Mouse (Mus musculus) kidney, adult 2 months (tissue): ENCODE data around the gene Chst8. TPM values are rescaled to one million over a fixed set of nuclear protein-coding genes. Genes with fewer than 3 reads are reported as not detected.

Source experiments
- DNase-seq: peaks from one replicate; pipeline ENCODE4 v3.0.0; 2021
- H3K27ac ChIP-seq: fragments of 200-500 bp; 2 replicates; pipeline ENCODE4 v1.5.1; 2012; ENCODE audit warnings: low read depth, low read length, control low read depth, inconsistent platforms; ENCODE audit not compliant: insufficient read depth
- H3K27me3 ChIP-seq: fragments of 200-500 bp; replicated peaks from 2 replicates; pipeline ENCODE4 v1.6.1; 2012; ENCODE audit warnings: mild to moderate bottlenecking, moderate library complexity, low read length, inconsistent platforms; ENCODE audit not compliant: control insufficient read depth, insufficient read depth
- H3K36me3 ChIP-seq: fragments of 200-500 bp; 2 replicates; pipeline ENCODE4 v1.6.1; 2012; ENCODE audit warnings: mild to moderate bottlenecking, moderate library complexity, low read length, inconsistent platforms; ENCODE audit not compliant: control insufficient read depth, insufficient read depth
- H3K4me1 ChIP-seq: fragments of 200-500 bp; 2 replicates; pipeline ENCODE4 v1.6.1; 2011; ENCODE audit warnings: low read length; ENCODE audit not compliant: control insufficient read depth, insufficient read depth
- H3K4me3 ChIP-seq: fragments of 200-500 bp; 2 replicates; pipeline ENCODE4 v1.5.1; 2011; ENCODE audit warnings: mild to moderate bottlenecking, low read depth, low read length, control low read depth; ENCODE audit not compliant: insufficient read depth
- CTCF ChIP-seq: fragments of 200-500 bp; conservative IDR thresholded peaks from 2 replicates; pipeline ENCODE4 v1.5.1; 2011; ENCODE audit warnings: low read depth, mild to moderate bottlenecking, control low read depth, low read length, moderate library complexity, mixed read lengths; ENCODE audit not compliant: insufficient read depth, insufficient read length
- POLR2A ChIP-seq: fragments of 200-500 bp; IDR thresholded peaks from one replicate; pipeline ENCODE4 v1.6.1; 2011; ENCODE audit warnings: low read depth, low read length, control low read depth
- WGBS: fragments of 180-500 bp; shearing (Covaris S2); methylation state at CpG from one replicate; pipeline ENCODE4 v1.1.7; 2018; 5-methylcytosine and 5-hydroxymethylcytosine counted together
- polyA plus RNA-seq: library from polyadenylated mRNA; depleted of rRNA; stranded (reverse); fragments of >200 nt; gene quantifications from 2 replicates; pipeline ENCODE4 v1.2.3, GENCODE M21; 2012

Chst8 gene
- polyA plus RNA-seq, 1 experiment: 8.3 TPM

DNA sequence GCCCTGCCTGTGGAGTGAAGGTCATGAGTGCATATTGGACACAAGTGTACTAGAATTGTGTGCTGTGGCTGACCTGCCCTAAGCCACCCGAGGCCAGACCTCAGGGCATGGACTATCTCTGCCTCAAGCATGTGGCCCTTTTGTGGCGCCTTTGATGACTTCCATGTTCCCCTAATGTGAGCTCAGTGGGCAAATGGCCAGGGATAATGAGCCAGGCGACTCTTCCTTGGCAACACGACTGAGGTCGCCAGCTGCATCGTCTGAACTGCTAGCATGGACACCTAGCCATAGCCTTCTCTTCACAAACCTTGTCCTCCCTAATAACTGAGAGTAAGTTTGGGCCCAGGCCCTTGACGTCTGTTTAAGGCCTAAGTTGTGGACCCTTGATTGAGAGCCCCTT lies 4.5 kb upstream of the Chst8 start:
- no peak overlapping the region for H3K4me3 ChIP-seq
- 87% methylated on average over 7 of the region's 7 CpGs for WGBS
- no peaks in the 10 kb centered on the region for H3K4me1 ChIP-seq
- H3K36me3 ChIP-seq: no peaks in the 10 kb centered on the region
- no peaks in the 10 kb centered on the region for H3K27me3 ChIP-seq
- TF ChIP-seq POLR2A (no peak), CTCF (no peak)
- H3K27ac ChIP-seq: no peak overlapping the region
- no peak for DNase-seq

DNA sequence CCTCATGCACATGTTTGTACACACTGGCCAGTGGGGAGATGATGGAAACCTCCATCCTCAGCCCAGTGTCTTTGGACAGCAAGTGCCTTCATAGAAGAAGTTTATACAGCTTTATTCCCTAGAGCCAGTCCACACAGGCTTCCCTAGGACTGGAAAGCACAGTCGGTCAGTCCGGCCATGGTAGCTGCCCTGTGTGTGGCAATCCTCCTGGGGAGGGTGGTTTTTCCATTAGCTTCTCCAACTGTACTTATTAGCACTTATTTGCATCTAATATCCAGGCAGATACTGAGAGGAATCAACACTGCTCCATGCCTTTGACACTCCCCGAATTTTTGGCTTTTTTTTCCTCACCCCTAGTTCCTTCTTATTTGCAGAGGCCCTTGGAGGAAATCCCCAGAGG lies 2.3 kb upstream of the Chst8 start:
- H3K27me3 ChIP-seq: no peaks in the 10 kb centered on the region
- no peak overlapping the region for H3K4me3 ChIP-seq
- H3K36me3 ChIP-seq: no peaks in the 10 kb centered on the region
- no peak for DNase-seq
- WGBS: 79% methylated on average over 3 of the region's 3 CpGs
- no peak overlapping the region for H3K27ac ChIP-seq
- TF ChIP-seq CTCF (no peak), POLR2A (no peak)
- H3K4me1 ChIP-seq: no peaks in the 10 kb centered on the region

DNA sequence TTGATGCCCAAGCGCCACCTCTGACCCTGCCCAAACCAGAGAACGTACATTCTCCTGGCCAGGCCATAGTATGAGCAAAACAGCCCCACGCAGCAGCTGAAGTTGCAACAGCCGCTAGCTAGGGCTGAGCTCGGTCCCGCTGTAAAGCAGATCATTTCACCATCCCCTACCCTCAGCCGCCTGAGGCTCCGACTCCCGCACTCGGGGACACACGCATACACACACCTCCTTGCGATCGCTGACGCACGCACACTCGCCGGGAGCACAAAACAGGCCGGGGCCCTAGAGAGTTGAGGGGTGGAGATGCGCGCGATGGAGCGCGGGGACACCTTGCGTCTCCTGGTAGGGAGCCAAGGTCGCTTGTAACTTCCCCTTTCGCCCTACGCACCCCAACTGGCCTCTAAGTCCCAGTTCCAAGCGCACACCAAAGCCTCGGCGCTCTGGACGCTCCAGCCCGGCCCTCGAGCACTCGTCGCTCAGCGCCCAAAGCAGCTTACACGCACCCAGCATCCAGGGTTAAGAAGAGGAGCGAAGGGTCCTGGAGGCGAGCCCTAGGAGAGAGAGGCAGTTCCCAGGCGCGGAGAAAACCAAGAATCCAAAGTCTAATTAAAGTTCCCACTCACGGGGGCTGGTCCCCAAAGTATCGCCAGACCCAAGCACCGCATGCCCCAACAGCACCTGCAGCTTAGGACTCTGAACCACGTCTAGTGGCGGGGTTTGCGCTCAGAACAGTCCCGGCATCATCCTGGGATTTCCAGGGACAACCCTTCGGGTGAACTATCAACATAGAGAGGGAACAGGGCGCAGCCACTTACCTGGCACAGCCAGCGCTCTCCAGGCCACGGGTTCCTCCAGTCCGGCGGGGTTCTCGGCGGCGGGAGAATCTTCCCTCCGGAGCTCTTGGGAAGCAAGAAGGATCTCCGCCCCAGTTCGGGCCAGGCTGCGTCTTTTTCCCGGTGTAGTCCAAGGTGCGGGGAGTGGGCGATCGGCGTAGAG lies 682 bp downstream of the Chst8 start:
- H3K36me3 ChIP-seq: no peaks in the 10 kb centered on the region
- H3K4me1 ChIP-seq: no peaks in the 10 kb centered on the region
- WGBS: 3% methylated on average over 66 of the region's 66 CpGs
- H3K27ac ChIP-seq: no peak overlapping the region
- peak overlapping the region; percentile 54 for H3K4me3 ChIP-seq
- TF ChIP-seq POLR2A (no peak), CTCF (no peak)
- no peak for DNase-seq
- no peaks in the 10 kb centered on the region for H3K27me3 ChIP-seq

DNA sequence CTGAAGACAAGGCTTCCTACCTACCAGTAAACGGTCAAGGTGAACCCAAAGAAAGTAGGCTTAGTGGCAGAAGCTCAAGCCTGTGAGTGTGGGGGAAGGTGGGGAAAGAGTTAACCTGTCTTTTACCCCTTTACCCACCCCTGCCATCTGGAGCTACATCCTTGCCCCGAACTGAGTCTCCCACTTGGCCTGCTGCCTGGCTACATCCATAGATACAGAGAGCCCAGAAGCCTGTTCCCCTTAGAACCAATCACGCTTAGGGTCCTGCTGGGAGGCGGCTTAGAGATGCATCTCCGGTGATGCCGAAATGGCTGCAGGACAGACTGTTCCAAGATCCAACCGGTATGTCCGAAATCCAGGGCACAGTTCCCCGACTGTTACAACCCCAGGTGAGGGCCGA lies 1.5 kb downstream of the Chst8 start:
- no peak for DNase-seq
- H3K27ac ChIP-seq: no peak overlapping the region
- H3K27me3 ChIP-seq: no peaks in the 10 kb centered on the region
- TF ChIP-seq POLR2A: no peak
- TF ChIP-seq CTCF: no peak
- peak overlapping the region; percentile 54 for H3K4me3 ChIP-seq
- no peaks in the 10 kb centered on the region for H3K4me1 ChIP-seq
- WGBS: 29% methylated on average over 10 of the region's 10 CpGs
- no peaks in the 10 kb centered on the region for H3K36me3 ChIP-seq

DNA sequence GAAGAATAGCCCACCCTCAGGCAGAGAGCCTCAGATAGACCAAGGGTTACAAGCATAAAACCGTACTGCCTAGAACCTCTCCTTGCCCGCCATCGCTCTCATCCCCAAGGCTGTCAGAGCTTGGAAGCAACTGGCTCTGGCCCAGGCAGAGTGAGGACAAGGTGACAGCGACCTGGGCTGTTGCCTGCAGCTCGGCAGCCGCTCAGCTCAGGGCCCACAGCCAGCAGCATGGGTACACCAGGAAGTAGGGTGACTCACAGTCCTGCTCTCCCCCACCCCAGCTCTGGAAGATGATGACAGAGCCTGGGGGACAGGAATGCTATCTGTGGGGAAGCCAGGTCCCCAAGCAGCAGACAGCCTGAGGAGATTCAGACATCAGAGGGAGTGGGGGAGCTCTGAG lies 6.2 kb downstream of the Chst8 start:
- H3K27ac ChIP-seq: no peak overlapping the region
- no peak for TF ChIP-seq POLR2A
- TF ChIP-seq CTCF: no peak
- no peaks in the 10 kb centered on the region for H3K27me3 ChIP-seq
- H3K4me1 ChIP-seq: no peaks in the 10 kb centered on the region
- no peak overlapping the region for H3K4me3 ChIP-seq
- no peaks in the 10 kb centered on the region for H3K36me3 ChIP-seq
- 32% methylated on average over 6 of the region's 6 CpGs for WGBS
- peak; percentile 65 for DNase-seq

DNA sequence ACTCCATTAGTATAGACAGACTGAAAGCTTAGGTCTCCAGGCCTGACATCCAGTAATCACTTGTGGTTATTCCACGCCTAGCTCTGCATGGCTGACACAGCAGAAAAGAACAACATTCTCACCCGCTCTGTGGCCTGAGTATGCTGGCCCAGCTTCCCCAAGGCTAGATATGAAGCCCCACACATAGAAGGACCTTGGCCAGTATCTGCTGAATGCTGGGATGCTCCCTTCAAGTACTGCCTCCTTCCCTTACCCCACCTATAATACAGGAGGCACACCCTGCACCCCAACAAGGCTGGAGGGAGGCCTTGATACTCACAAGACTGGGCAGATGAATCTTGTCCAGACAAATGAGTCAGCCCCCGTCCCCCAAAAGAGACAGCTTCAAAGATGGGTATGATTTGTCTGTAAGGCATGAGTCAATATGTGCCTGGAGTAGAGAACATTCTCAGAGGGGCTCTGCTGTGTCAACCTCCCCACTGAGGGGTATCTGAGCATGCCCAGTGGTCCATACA lies 6.8 kb downstream of the Chst8 start:
- TF ChIP-seq CTCF: no peak
- no peak for TF ChIP-seq POLR2A
- WGBS: 83% methylated on average over 3 of the region's 3 CpGs
- H3K4me1 ChIP-seq: no peaks in the 10 kb centered on the region
- no peaks in the 10 kb centered on the region for H3K36me3 ChIP-seq
- H3K27ac ChIP-seq: peak overlapping the region; percentile 18; the same call in 1 of the 2 replicates
- H3K27me3 ChIP-seq: no peaks in the 10 kb centered on the region
- no peak for DNase-seq
- H3K4me3 ChIP-seq: no peak overlapping the region

DNA sequence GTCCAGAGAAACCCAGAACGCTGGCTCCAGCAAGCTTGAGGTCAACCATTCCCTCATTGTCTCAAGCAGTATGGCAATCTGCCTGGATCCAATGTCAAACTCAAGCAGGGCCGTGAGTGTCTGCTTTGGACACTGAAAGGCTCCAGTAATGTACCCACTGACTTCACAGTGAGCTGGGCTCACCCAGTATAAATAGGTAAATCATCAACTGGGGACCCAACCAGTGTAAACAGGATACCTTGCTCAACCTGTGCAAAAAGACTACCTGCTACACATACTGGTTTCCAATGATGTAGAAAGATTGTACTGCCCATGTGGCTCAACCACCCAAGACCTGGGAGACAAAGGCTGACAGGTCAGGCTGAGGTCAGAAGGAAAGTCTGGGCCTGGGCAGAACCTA lies 7.5 kb downstream of the Chst8 start:
- no peaks in the 10 kb centered on the region for H3K27me3 ChIP-seq
- no peak for TF ChIP-seq POLR2A
- no peak for TF ChIP-seq CTCF
- 39% methylated on average over 2 of the region's 2 CpGs for WGBS
- peak overlapping the region; percentile 58 for H3K27ac ChIP-seq
- peak; percentile 55 for DNase-seq
- H3K4me1 ChIP-seq: no peaks in the 10 kb centered on the region
- no peaks in the 10 kb centered on the region for H3K36me3 ChIP-seq
- no peak overlapping the region for H3K4me3 ChIP-seq
